Comparison of ENCODE assay signal across 12 mouse cellular contexts in the genomic region with DNA sequence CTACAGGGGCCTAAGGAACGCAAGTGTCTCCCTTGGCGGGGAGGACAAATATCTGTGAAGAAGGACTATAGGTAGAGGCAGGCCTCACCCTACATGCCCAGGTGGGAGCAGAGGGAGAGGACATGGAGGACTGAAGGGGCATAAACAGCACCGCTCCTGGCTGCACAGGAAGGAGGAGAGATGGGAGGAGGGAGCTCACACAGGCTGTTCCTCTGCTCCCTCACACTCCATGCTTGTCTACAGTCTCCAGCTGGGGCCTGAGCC. TPM values are rescaled to one million over a fixed set of nuclear protein-coding genes. Genes with fewer than 3 reads are reported as not detected.
DNase-seq lines count a peak whose midpoint lies in the region; ATAC-seq and TF ChIP-seq lines count a peak whose summit lies in the region.
"Had no signal": no experiment of that assay in that cellular context is flagged by ENCODE, and none has a peak within 500 bp of the region (broad histone marks: within the 10 kb centered on the region; RNA-seq: fewer than 3 reads in every experiment).

No protein-coding gene starts in this region.

- no peak overlapping the region for H3K9ac ChIP-seq in liver, embryonic 12.5 days
- no peak overlapping the region for H3K9ac ChIP-seq in liver, postnatal 0 days (replicated peaks)
- no peak overlapping the region for H3K9ac ChIP-seq in embryonic facial prominence, embryonic 14.5 days (ENCODE audit: low read depth, low read length)
- 0 out of 2 replicates have a peak overlapping the region, but pooled peaks have one; percentile 23 for H3K9ac ChIP-seq in hindbrain, embryonic 12.5 days
- H3K9ac ChIP-seq in midbrain, embryonic 15.5 days: no peak overlapping the region

- no peak for DNase-seq in liver, postnatal 0 days
- DNase-seq in embryonic facial prominence, embryonic 14.5 days (ENCODE audit: low spot score): no peak
- no peak for DNase-seq in layer of hippocampus, adult 8-10 months (ENCODE audit: low spot score in 2 of 2)
- DNase-seq in gastrocnemius, postnatal 25 days: no peak
- DNase-seq: adrenal gland, adult 8-10 months; cerebellum, adult 9-11 months; kidney, postnatal 36 days had no signal

- no peak overlapping the region for H3K4me3 ChIP-seq in liver, embryonic 12.5 days
- H3K4me3 ChIP-seq in liver, postnatal 0 days (ENCODE audit: low read depth, low read length): no peak overlapping the region
- H3K4me3 ChIP-seq in embryonic facial prominence, embryonic 14.5 days (ENCODE audit: low read depth, low read length): no peak overlapping the region
- no peak overlapping the region for H3K4me3 ChIP-seq in hindbrain, embryonic 12.5 days
- H3K4me3 ChIP-seq in midbrain, embryonic 15.5 days: no peak overlapping the region

- peaks cover 45% of the 10 kb centered on the region for H3K4me1 ChIP-seq in liver, embryonic 12.5 days
- H3K4me1 ChIP-seq in liver, postnatal 0 days (ENCODE audit: insufficient read depth): peaks cover 2% of the 10 kb centered on the region; the same call in 1 of the 2 replicates
- peaks cover 63% of the 10 kb centered on the region for H3K4me1 ChIP-seq in embryonic facial prominence, embryonic 14.5 days (ENCODE audit: control insufficient read depth, insufficient read depth, low read length)
- peaks cover 26% of the 10 kb centered on the region for H3K4me1 ChIP-seq in hindbrain, embryonic 12.5 days
- peaks cover 21% of the 10 kb centered on the region for H3K4me1 ChIP-seq in midbrain, embryonic 15.5 days

- H3K9me3 ChIP-seq in liver, embryonic 12.5 days (replicated peaks): peaks cover 8% of the 10 kb centered on the region
- H3K9me3 ChIP-seq in liver, postnatal 0 days (ENCODE audit: low read length): no peaks in the 10 kb centered on the region; the same call in 1 of the 2 replicates
- no peaks in the 10 kb centered on the region for H3K9me3 ChIP-seq in embryonic facial prominence, embryonic 14.5 days (ENCODE audit: control insufficient read depth, low read length)
- H3K9me3 ChIP-seq in hindbrain, embryonic 12.5 days (replicated peaks): no peaks in the 10 kb centered on the region
- H3K9me3 ChIP-seq in midbrain, embryonic 15.5 days: no peaks in the 10 kb centered on the region

- H3K27me3 ChIP-seq in liver, embryonic 12.5 days (replicated peaks): no peaks in the 10 kb centered on the region
- H3K27me3 ChIP-seq in liver, postnatal 0 days (ENCODE audit: insufficient read depth, low read length): no peaks in the 10 kb centered on the region
- no peaks in the 10 kb centered on the region for H3K27me3 ChIP-seq in embryonic facial prominence, embryonic 14.5 days (replicated peaks; ENCODE audit: control insufficient read depth, insufficient read depth, low read length)
- no peaks in the 10 kb centered on the region for H3K27me3 ChIP-seq in hindbrain, embryonic 12.5 days
- H3K27me3 ChIP-seq in midbrain, embryonic 15.5 days (replicated peaks): no peaks in the 10 kb centered on the region

- H3K4me2 ChIP-seq in liver, embryonic 12.5 days: peak overlapping the region; percentile 39; the same call in 1 of the 2 replicates
- H3K4me2 ChIP-seq in liver, postnatal 0 days (ENCODE audit: low read depth, low read length): no peak overlapping the region
- no peak overlapping the region for H3K4me2 ChIP-seq in embryonic facial prominence, embryonic 14.5 days (ENCODE audit: low read depth, low read length)
- peak overlapping the region; percentile 21; the same call in 1 of the 2 replicates for H3K4me2 ChIP-seq in hindbrain, embryonic 12.5 days (replicated peaks)
- H3K4me2 ChIP-seq in midbrain, embryonic 15.5 days: no peak overlapping the region

- no peak for TF ChIP-seq EP300 in liver, postnatal 0 days (IDR thresholded peaks at IDR 0.05; ENCODE audit: low read depth)

- no peaks in the 10 kb centered on the region for H3K36me3 ChIP-seq in liver, embryonic 12.5 days
- no peaks in the 10 kb centered on the region for H3K36me3 ChIP-seq in liver, postnatal 0 days (replicated peaks; ENCODE audit: insufficient read depth, low read length)
- H3K36me3 ChIP-seq in embryonic facial prominence, embryonic 14.5 days (ENCODE audit: control insufficient read depth, insufficient read depth, low read length): no peaks in the 10 kb centered on the region
- no peaks in the 10 kb centered on the region for H3K36me3 ChIP-seq in hindbrain, embryonic 12.5 days
- H3K36me3 ChIP-seq in midbrain, embryonic 15.5 days (replicated peaks): no peaks in the 10 kb centered on the region
- H3K36me3 ChIP-seq: G1E had no signal

- ATAC-seq in liver, embryonic 12.5 days: no peak
- ATAC-seq in liver, postnatal 0 days: no peak
- ATAC-seq in embryonic facial prominence, embryonic 14.5 days (ENCODE audit: low read depth): no peak
- peak; percentile 38; the same call in 1 of the 2 replicates for ATAC-seq in hindbrain, embryonic 12.5 days (ENCODE audit: low FRiP score)
- 0 out of 2 replicates have a peak, but pooled peaks have one; percentile 24 for ATAC-seq in midbrain, embryonic 15.5 days (replicated peaks)

- TF ChIP-seq CTCF in liver, postnatal 0 days (IDR thresholded peaks at IDR 0.05; ENCODE audit: low read depth): no peak

- WGBS in liver, embryonic 12.5 days (ENCODE audit: insufficient replicate concordance): 48% methylated on average over 3 of the region's 3 CpGs
- 51% methylated on average over 3 of the region's 3 CpGs for WGBS in liver, postnatal 0 days (ENCODE audit: insufficient replicate concordance)
- 41% methylated on average over 3 of the region's 3 CpGs for WGBS in embryonic facial prominence, embryonic 14.5 days
- 17% methylated on average over 3 of the region's 3 CpGs for WGBS in hindbrain, embryonic 12.5 days
- WGBS in midbrain, embryonic 15.5 days: 39% methylated on average over 3 of the region's 3 CpGs

- H3K27ac ChIP-seq in liver, embryonic 12.5 days: no peak overlapping the region
- no peak overlapping the region for H3K27ac ChIP-seq in liver, postnatal 0 days (ENCODE audit: low read depth)
- H3K27ac ChIP-seq in embryonic facial prominence, embryonic 14.5 days (replicated peaks; ENCODE audit: low read depth, low read length): peak overlapping the region; percentile 92
- peak overlapping the region; percentile 80 for H3K27ac ChIP-seq in hindbrain, embryonic 12.5 days
- peak overlapping the region; percentile 80 for H3K27ac ChIP-seq in midbrain, embryonic 15.5 days

RNA-seq across cellular contexts. Expression of a gene that starts 25.9 kb away (rescaled TPM):
- 2.1 TPM in 2 replicates for polyA plus RNA-seq in liver, embryonic 12.5 days (2016; fragmentation: Nextera tagmentation; extraction: Ambion mirVana)
- 0.76 and 1.1 TPM in 2 replicates for polyA plus RNA-seq in liver, postnatal 0 days (2015; fragmentation: Nextera tagmentation; extraction: Ambion mirVana)
- polyA plus RNA-seq in embryonic facial prominence, embryonic 14.5 days (2014; fragmentation: Nextera tagmentation; extraction: Ambion mirVana): 9.3 and 10.4 TPM in 2 replicates
- 5.9 and 7.8 TPM in 2 replicates for polyA plus RNA-seq in hindbrain, embryonic 12.5 days (2016; fragmentation: Nextera tagmentation; extraction: Ambion mirVana)
- polyA plus RNA-seq in midbrain, embryonic 15.5 days (2015; fragmentation: Nextera tagmentation; extraction: Ambion mirVana): 3.4 and 3.9 TPM in 2 replicates
- total RNA-seq in layer of hippocampus, adult 8-10 months (2022): 1 to 10 TPM; 1.4 to 2.1 (median 1.7) TPM
- under 1 TPM; 0.72 TPM for total RNA-seq in gastrocnemius, postnatal 25 days (2021)
- polyA plus RNA-seq: G1E had no signal

RNA-seq across cellular contexts. Expression of a gene that starts 58.6 kb away (rescaled TPM):
- polyA plus RNA-seq in liver, embryonic 12.5 days (2016; fragmentation: Nextera tagmentation; extraction: Ambion mirVana): 1.8 and 3.6 TPM in 2 replicates
- 0.28 and 0.37 TPM in 2 replicates for polyA plus RNA-seq in liver, postnatal 0 days (2015; fragmentation: Nextera tagmentation; extraction: Ambion mirVana)
- polyA plus RNA-seq in embryonic facial prominence, embryonic 14.5 days (2014; fragmentation: Nextera tagmentation; extraction: Ambion mirVana): 49.7 and 61.7 TPM in 2 replicates
- 40.9 and 49.9 TPM in 2 replicates for polyA plus RNA-seq in hindbrain, embryonic 12.5 days (2016; fragmentation: Nextera tagmentation; extraction: Ambion mirVana)
- polyA plus RNA-seq in midbrain, embryonic 15.5 days (2015; fragmentation: Nextera tagmentation; extraction: Ambion mirVana): 30.4 and 30.7 TPM in 2 replicates
- 10 to 100 TPM; 13.4 to 17.3 (median 14.7) TPM for total RNA-seq in layer of hippocampus, adult 8-10 months (2022)
- 1 to 10 TPM; 3.4 to 3.7 TPM for total RNA-seq in gastrocnemius, postnatal 25 days (2021)
- total RNA-seq: liver, adult 2 months had no signal
- polyA plus RNA-seq: G1E had no signal

Comparison
In these comparisons a context has a peak if more than half of its experiments do, and no peak if none do; other contexts are left out.
1. H3K4me2 ChIP-seq: peak in liver, embryonic 12.5 days (single experiment) and hindbrain, embryonic 12.5 days (single experiment); none in liver, postnatal 0 days (single experiment), embryonic facial prominence, embryonic 14.5 days (single experiment) and midbrain, embryonic 15.5 days (single experiment).
2. ATAC-seq: peak in hindbrain, embryonic 12.5 days (single experiment) and midbrain, embryonic 15.5 days (single experiment); none in liver, embryonic 12.5 days (single experiment), liver, postnatal 0 days (single experiment) and embryonic facial prominence, embryonic 14.5 days (single experiment).
3. H3K27ac ChIP-seq: peak in embryonic facial prominence, embryonic 14.5 days (single experiment), hindbrain, embryonic 12.5 days (single experiment) and midbrain, embryonic 15.5 days (single experiment); none in liver, embryonic 12.5 days (single experiment) and liver, postnatal 0 days (single experiment).